Comparison of ENCODE assay signal across 19 mouse cellular contexts in genomic region chr2:93367962-93368361, GRCm38 (mm10). TPM values are rescaled to one million over a fixed set of nuclear protein-coding genes. Genes with fewer than 3 reads are reported as not detected.
A peak's percentile ranks its signal among the peaks of the same experiment; 100 is the strongest.
DNase-seq lines count a peak whose midpoint lies in the region; ATAC-seq and TF ChIP-seq lines count a peak whose summit lies in the region.
"Had no signal": no experiment of that assay in that cellular context is flagged by ENCODE, and none has a peak within 500 bp of the region (broad histone marks: within the 10 kb centered on the region; RNA-seq: fewer than 3 reads in every experiment).

No protein-coding gene starts in this region.

- H3K4me3 ChIP-seq in midbrain, embryonic 10.5 days, result no peak overlapping the region
- no peak overlapping the region for H3K4me3 ChIP-seq in midbrain, embryonic 11.5 days (ENCODE audit: low read depth, low read length)
- no peak overlapping the region for H3K4me3 ChIP-seq in hindbrain, embryonic 11.5 days (ENCODE audit: low read depth, low read length)
- no peak overlapping the region for H3K4me3 ChIP-seq in limb, embryonic 14.5 days (replicated peaks; ENCODE audit: low read length)
- H3K4me3 ChIP-seq in kidney, embryonic 14.5 days (ENCODE audit: low read length), result no peak overlapping the region
- H3K4me3 ChIP-seq: embryonic facial prominence, embryonic 15.5 days; forebrain, embryonic 13.5 days had no signal

- TF ChIP-seq POLR2A in limb, embryonic 14.5 days (IDR thresholded peaks at IDR 0.05; ENCODE audit: borderline replicate concordance, extremely low read depth, insufficient read depth, insufficient read length), result no peak

- H3K9ac ChIP-seq in midbrain, embryonic 11.5 days (ENCODE audit: low read length), result no peak overlapping the region
- H3K9ac ChIP-seq in hindbrain, embryonic 11.5 days (ENCODE audit: low read depth, low read length), result no peak overlapping the region
- no peak overlapping the region for H3K9ac ChIP-seq in limb, embryonic 14.5 days (ENCODE audit: low read depth, low read length, severe bottlenecking)
- no peak overlapping the region for H3K9ac ChIP-seq in kidney, embryonic 14.5 days (ENCODE audit: low read depth, low read length)
- H3K9ac ChIP-seq: embryonic facial prominence, embryonic 15.5 days; forebrain, embryonic 13.5 days; liver, embryonic 14.5 days had no signal

- DNase-seq in midbrain, embryonic 10.5 days (ENCODE audit: low spot score), result no peak
- DNase-seq in midbrain, embryonic 11.5 days (ENCODE audit: low spot score, missing footprints), result no peak
- peak; percentile 39 for DNase-seq in hindbrain, embryonic 11.5 days (ENCODE audit: low spot score)
- DNase-seq in limb, embryonic 14.5 days (ENCODE audit: low spot score), result peak; percentile 32
- peak; percentile 54 for DNase-seq in retina, embryonic 14.5 days (ENCODE audit: low spot score)
- no peak for DNase-seq in lung, adult 18-20 months
- DNase-seq: adrenal gland, postnatal 14 days; cerebellum, postnatal 14 days; gastrocnemius, postnatal 10 days; kidney, postnatal 25 days; right cerebral cortex, postnatal 14 days; thymus, postnatal 36 days had no signal

- WGBS in midbrain, embryonic 10.5 days, result 75% methylated on average over 6 of the region's 6 CpGs
- WGBS in midbrain, embryonic 11.5 days, result 62% methylated on average over 6 of the region's 6 CpGs
- WGBS in hindbrain, embryonic 11.5 days, result 49% methylated on average over 6 of the region's 6 CpGs
- 28% methylated on average over 6 of the region's 6 CpGs for WGBS in limb, embryonic 14.5 days
- 69% methylated on average over 6 of the region's 6 CpGs for WGBS in kidney, embryonic 14.5 days

- H3K27ac ChIP-seq in midbrain, embryonic 10.5 days (replicated peaks), result peak overlapping the region; percentile 3; the same call in 1 of the 2 replicates
- H3K27ac ChIP-seq in midbrain, embryonic 11.5 days (ENCODE audit: low read depth, low read length), result no peak overlapping the region
- peak overlapping the region; percentile 65; the same call in 1 of the 2 replicates for H3K27ac ChIP-seq in hindbrain, embryonic 11.5 days (ENCODE audit: low read depth, low read length)
- no peak overlapping the region for H3K27ac ChIP-seq in limb, embryonic 14.5 days (replicated peaks; ENCODE audit: low read depth, low read length)
- H3K27ac ChIP-seq in kidney, embryonic 14.5 days (ENCODE audit: low read depth, low read length), result no peak overlapping the region
- H3K27ac ChIP-seq: embryonic facial prominence, embryonic 15.5 days; forebrain, embryonic 13.5 days; liver, embryonic 14.5 days; stomach, postnatal 0 days had no signal

- H3K27me3 ChIP-seq in midbrain, embryonic 10.5 days (ENCODE audit: low read depth, poor library complexity, severe bottlenecking), result no peaks in the 10 kb centered on the region
- no peaks in the 10 kb centered on the region for H3K27me3 ChIP-seq in midbrain, embryonic 11.5 days (ENCODE audit: control insufficient read depth, insufficient read depth, low read length)
- H3K27me3 ChIP-seq in hindbrain, embryonic 11.5 days (ENCODE audit: control insufficient read depth, insufficient read depth, low read length), result no peaks in the 10 kb centered on the region
- H3K27me3 ChIP-seq in limb, embryonic 14.5 days (ENCODE audit: control insufficient read depth, insufficient read depth, low read length), result no peaks in the 10 kb centered on the region
- H3K27me3 ChIP-seq in kidney, embryonic 14.5 days (ENCODE audit: control insufficient read depth, insufficient read depth, low read length), result no peaks in the 10 kb centered on the region
- H3K27me3 ChIP-seq: embryonic facial prominence, embryonic 15.5 days; forebrain, embryonic 13.5 days had no signal

- ATAC-seq in midbrain, embryonic 11.5 days (ENCODE audit: low FRiP score), result no peak
- peak; percentile 55; the same call in 1 of the 2 replicates for ATAC-seq in hindbrain, embryonic 11.5 days (ENCODE audit: low FRiP score)
- ATAC-seq in limb, embryonic 14.5 days (ENCODE audit: low FRiP score, low read depth), result peak; percentile 26; the same call in 1 of the 2 replicates
- ATAC-seq in kidney, embryonic 14.5 days (ENCODE audit: low FRiP score, low TSS enrichment), result no peak
- ATAC-seq: forebrain, embryonic 13.5 days; intestine, postnatal 0 days had no signal

- H3K9me3 ChIP-seq in midbrain, embryonic 10.5 days (replicated peaks), result no peaks in the 10 kb centered on the region
- no peaks in the 10 kb centered on the region for H3K9me3 ChIP-seq in midbrain, embryonic 11.5 days (ENCODE audit: control insufficient read depth, low read length)
- no peaks in the 10 kb centered on the region for H3K9me3 ChIP-seq in hindbrain, embryonic 11.5 days (ENCODE audit: control insufficient read depth, low read length)
- H3K9me3 ChIP-seq in limb, embryonic 14.5 days (ENCODE audit: control insufficient read depth, low read length), result no peaks in the 10 kb centered on the region
- no peaks in the 10 kb centered on the region for H3K9me3 ChIP-seq in kidney, embryonic 14.5 days (ENCODE audit: control insufficient read depth, low read length)
- H3K9me3 ChIP-seq: embryonic facial prominence, embryonic 15.5 days; forebrain, embryonic 13.5 days had no signal

- H3K4me1 ChIP-seq in midbrain, embryonic 10.5 days, result peaks cover 45% of the 10 kb centered on the region
- peaks cover 10% of the 10 kb centered on the region for H3K4me1 ChIP-seq in midbrain, embryonic 11.5 days (ENCODE audit: control insufficient read depth, insufficient read depth, low read length)
- peaks cover 4% of the 10 kb centered on the region; the same call in 1 of the 2 replicates for H3K4me1 ChIP-seq in hindbrain, embryonic 11.5 days (replicated peaks; ENCODE audit: control insufficient read depth, insufficient read depth, low read length)
- peaks cover 18% of the 10 kb centered on the region for H3K4me1 ChIP-seq in limb, embryonic 14.5 days (ENCODE audit: control insufficient read depth, insufficient read depth, low read length)
- 0 out of 2 replicates have a peak, but pooled peaks cover 9% of the 10 kb centered on the region for H3K4me1 ChIP-seq in kidney, embryonic 14.5 days (ENCODE audit: control insufficient read depth, insufficient read depth, low read length)

- H3K36me3 ChIP-seq in midbrain, embryonic 10.5 days, result no peaks in the 10 kb centered on the region
- H3K36me3 ChIP-seq in midbrain, embryonic 11.5 days (ENCODE audit: control insufficient read depth, insufficient read depth, low read length), result no peaks in the 10 kb centered on the region
- H3K36me3 ChIP-seq in hindbrain, embryonic 11.5 days (ENCODE audit: control insufficient read depth, insufficient read depth, low read length), result no peaks in the 10 kb centered on the region
- no peaks in the 10 kb centered on the region for H3K36me3 ChIP-seq in limb, embryonic 14.5 days (ENCODE audit: control insufficient read depth, insufficient read depth, low read length)
- no peaks in the 10 kb centered on the region for H3K36me3 ChIP-seq in kidney, embryonic 14.5 days (ENCODE audit: control insufficient read depth, insufficient read depth, low read length)
- H3K36me3 ChIP-seq: embryonic facial prominence, embryonic 15.5 days had no signal

- no peak overlapping the region for H3K4me2 ChIP-seq in midbrain, embryonic 11.5 days
- H3K4me2 ChIP-seq in hindbrain, embryonic 11.5 days (replicated peaks; ENCODE audit: low read depth, low read length), result no peak overlapping the region
- H3K4me2 ChIP-seq in limb, embryonic 14.5 days (replicated peaks; ENCODE audit: low read depth, low read length, severe bottlenecking), result no peak overlapping the region
- no peak overlapping the region for H3K4me2 ChIP-seq in kidney, embryonic 14.5 days (replicated peaks; ENCODE audit: low read depth, low read length)
- H3K4me2 ChIP-seq: embryonic facial prominence, embryonic 15.5 days; forebrain, embryonic 13.5 days; heart, embryonic 11.5 days had no signal

RNA-seq across cellular contexts. Expression of gene Tspan18, which starts 33.7 kb away (rescaled TPM):
- 45.0 and 48.4 TPM in 2 replicates for polyA plus RNA-seq in midbrain, embryonic 10.5 days (2016; fragmentation: Nextera tagmentation; extraction: Ambion mirVana)
- polyA plus RNA-seq in midbrain, embryonic 11.5 days (2014; fragmentation: Nextera tagmentation; extraction: Ambion mirVana), result 47.9 and 48.7 TPM in 2 replicates
- polyA plus RNA-seq in hindbrain, embryonic 11.5 days (2014; fragmentation: Nextera tagmentation; extraction: Ambion mirVana), result 61.0 and 71.4 TPM in 2 replicates
- polyA plus RNA-seq in limb, embryonic 14.5 days (2012; rRNA removed), result 34.5 and 42.3 TPM in 2 replicates
- polyA plus RNA-seq in limb, embryonic 14.5 days (2014; fragmentation: Nextera tagmentation; extraction: Ambion mirVana), result 24.5 and 26.6 TPM in 2 replicates
- polyA plus RNA-seq in kidney, embryonic 14.5 days (2014; fragmentation: Nextera tagmentation; extraction: Ambion mirVana), result 40.8 and 49.2 TPM in 2 replicates

Comparison
In these comparisons a context has a peak if more than half of its experiments do, and no peak if none do; other contexts are left out.
1. H3K27ac ChIP-seq: peak in midbrain, embryonic 10.5 days (single experiment) and hindbrain, embryonic 11.5 days (single experiment); none in midbrain, embryonic 11.5 days (single experiment), limb, embryonic 14.5 days (single experiment) and kidney, embryonic 14.5 days (single experiment).
2. DNase-seq: peak in hindbrain, embryonic 11.5 days (single experiment), limb, embryonic 14.5 days (single experiment) and retina, embryonic 14.5 days (single experiment); none in midbrain, embryonic 10.5 days (single experiment), midbrain, embryonic 11.5 days (single experiment) and lung, adult 18-20 months (0 of 2).
3. ATAC-seq: peak in hindbrain, embryonic 11.5 days (single experiment) and limb, embryonic 14.5 days (single experiment); none in midbrain, embryonic 11.5 days (single experiment) and kidney, embryonic 14.5 days (single experiment).